Mouse (Mus musculus) neural tube, embryonic 13.5 days (tissue): ENCODE data around the gene Wdr75. TPM values are rescaled to one million over a fixed set of nuclear protein-coding genes. Genes with fewer than 3 reads are reported as not detected.
A peak's percentile ranks its signal among the peaks of the same experiment; 100 is the strongest.

Experiments
- ATAC-seq: fragments of 200-750 bp; cut with Nextera tagmentation; 2 replicates; pipeline ENCODE4 v1.8.0; 2017; ENCODE audit warnings: low read depth, mild to moderate bottlenecking, moderate TSS enrichment, moderate library complexity
- H3K27ac ChIP-seq: fragments of 300-500 bp; sonication (generic); replicated peaks from 2 replicates; pipeline ENCODE4 v1.5.1; 2015; ENCODE audit warnings: moderate library complexity, mild to moderate bottlenecking, inconsistent platforms
- H3K27me3 ChIP-seq: fragments of 300-500 bp; sonication (generic); 2 replicates; pipeline ENCODE4 v1.6.1; 2015; ENCODE audit warnings: mild to moderate bottlenecking, inconsistent platforms
- H3K36me3 ChIP-seq: fragments of 300-500 bp; sonication (generic); 2 replicates; pipeline ENCODE4 v1.6.1; 2015; ENCODE audit warnings: mild to moderate bottlenecking, inconsistent platforms
- H3K4me1 ChIP-seq: fragments of 300-500 bp; sonication (generic); replicated peaks from 2 replicates; pipeline ENCODE4 v1.6.1; 2015; ENCODE audit warnings: inconsistent platforms
- H3K4me2 ChIP-seq: fragments of 300-500 bp; sonication (generic); 2 replicates; pipeline ENCODE4 v1.6.1; 2015; ENCODE audit warnings: inconsistent platforms, mild to moderate bottlenecking, moderate library complexity
- H3K4me3 ChIP-seq: fragments of 300-500 bp; sonication (generic); 2 replicates; pipeline ENCODE4 v1.5.1; 2015; ENCODE audit warnings: mild to moderate bottlenecking, inconsistent platforms
- H3K9ac ChIP-seq: fragments of 300-500 bp; sonication (generic); 2 replicates; pipeline ENCODE4 v1.6.1; 2015; ENCODE audit warnings: moderate library complexity, mild to moderate bottlenecking, inconsistent platforms
- H3K9me3 ChIP-seq: fragments of 300-500 bp; sonication (generic); 2 replicates; pipeline ENCODE4 v1.6.1; 2016; ENCODE audit warnings: inconsistent platforms
- WGBS: fragments of 180-500 bp; shearing (Covaris S2); methylation state at CpG from one replicate; pipeline ENCODE4 v1.1.7; 2015; 5-methylcytosine and 5-hydroxymethylcytosine counted together
- polyA plus RNA-seq: library from polyadenylated mRNA; unstranded; fragments of >200 nt; fragmentation: Nextera tagmentation; extraction: Ambion mirVana; gene quantifications from 2 replicates; pipeline ENCODE4 v1.2.1, GENCODE M21; 2015

Gene Wdr75
- 54.2 and 63.2 TPM in 2 replicates for polyA plus RNA-seq

GRCm38 (mm10) chr1:45794969-45795908 lies at the start of gene Wdr75:
Gene Wdr75 (plus strand): TSS chr1:45795166.
- Histone ChIP-seq H3K36me3 (peaks cover 15% of the 10 kb centered on the region; the same call in 1 of the 2 replicates), H3K4me3 (peak within 1 kb of the TSS; percentile 88), H3K4me1 (peaks cover 16% of the 10 kb centered on the region), H3K4me2 (peak within 1 kb of the TSS; percentile 88), H3K9ac (peak within 1 kb of the TSS; percentile 84), H3K27ac (peak within 1 kb of the TSS; percentile 94), H3K9me3 (no peaks in the 10 kb centered on the region), H3K27me3 (no peaks in the 10 kb centered on the region)
- peak; percentile 100 for ATAC-seq
- under 1% methylated on average over 70 of the region's 70 CpGs for WGBS

- Histone ChIP-seq H3K4me2 (no peak overlapping the region), H3K9ac (no peak overlapping the region), H3K27me3 (no peaks in the 10 kb centered on the region), H3K4me1 (no peaks in the 10 kb centered on the region), H3K4me3 (no peak overlapping the region), H3K9me3 (no peaks in the 10 kb centered on the region), H3K36me3 (no peaks in the 10 kb centered on the region), H3K27ac (no peak overlapping the region)
- ATAC-seq, result no peak
Observed at GRCm38 (mm10) chr1:45755902-45756301, 39.1 kb upstream of the Wdr75 start.

- no peak for ATAC-seq
- no peak overlapping the region for H3K27ac ChIP-seq
- no peak overlapping the region for H3K4me2 ChIP-seq
- no peaks in the 10 kb centered on the region for H3K36me3 ChIP-seq
- no peak overlapping the region for H3K9ac ChIP-seq
- no peaks in the 10 kb centered on the region for H3K4me1 ChIP-seq
- no peak overlapping the region for H3K4me3 ChIP-seq
- H3K27me3 ChIP-seq, result no peaks in the 10 kb centered on the region
- H3K9me3 ChIP-seq, result no peaks in the 10 kb centered on the region
Observed at GRCm38 (mm10) chr1:45756707-45757106, 38.3 kb upstream of the Wdr75 start.

- Histone ChIP-seq H3K4me3 (no peak overlapping the region), H3K4me1 (no peaks in the 10 kb centered on the region), H3K9me3 (no peaks in the 10 kb centered on the region), H3K4me2 (no peak overlapping the region), H3K36me3 (no peaks in the 10 kb centered on the region), H3K27ac (no peak overlapping the region), H3K27me3 (no peaks in the 10 kb centered on the region), H3K9ac (no peak overlapping the region)
- 73% methylated on average over 1 of the region's 1 CpGs for WGBS
- ATAC-seq, result no peak
Observed at GRCm38 (mm10) chr1:45758011-45758410, 37.0 kb upstream of the Wdr75 start.

DNA sequence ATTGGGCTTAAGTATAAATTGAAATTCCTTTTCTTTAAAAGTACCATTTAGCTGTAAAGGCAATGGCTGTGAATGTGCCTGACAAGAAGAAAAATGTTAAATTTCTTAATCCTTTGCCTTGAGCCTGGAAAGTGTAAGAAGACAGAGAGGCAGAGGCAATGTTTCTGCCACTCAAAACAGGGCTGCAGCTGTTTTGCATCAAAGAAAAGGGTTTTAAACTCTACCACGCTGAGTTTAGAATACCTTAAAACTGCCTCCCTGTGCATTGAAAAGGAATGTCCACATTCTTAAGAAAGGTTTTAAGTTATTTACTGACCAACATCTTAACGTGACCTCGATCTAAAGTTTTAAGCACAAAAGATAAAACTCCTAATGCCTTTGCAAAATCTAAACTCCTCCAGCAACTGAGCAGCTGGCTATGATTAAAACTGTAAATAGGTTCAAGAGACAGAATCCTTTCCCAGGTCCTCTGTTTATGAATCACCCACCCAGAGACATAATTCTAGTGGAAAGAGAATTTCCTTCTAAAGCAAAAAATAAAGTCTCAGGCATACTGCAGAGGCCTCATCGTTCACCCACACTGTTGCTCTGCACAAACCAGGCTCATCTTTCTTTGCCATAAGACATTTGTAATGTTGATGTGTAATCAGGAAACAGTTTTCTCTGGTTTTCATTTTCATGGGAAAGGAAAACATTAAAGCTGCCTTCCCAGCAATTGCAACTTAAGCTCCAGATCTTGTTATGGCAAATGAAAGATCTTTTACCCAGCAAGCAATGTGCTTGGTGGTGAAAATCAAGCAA lies 34.1 kb upstream of the Wdr75 start:
- Histone ChIP-seq H3K36me3 (no peaks in the 10 kb centered on the region), H3K4me1 (no peaks in the 10 kb centered on the region), H3K9me3 (no peaks in the 10 kb centered on the region), H3K27me3 (no peaks in the 10 kb centered on the region), H3K27ac (no peak overlapping the region), H3K4me2 (no peak overlapping the region), H3K4me3 (no peak overlapping the region), H3K9ac (no peak overlapping the region)
- ATAC-seq, result no peak
- WGBS, result 60% methylated on average over 4 of the region's 4 CpGs

GRCm38 (mm10) chr1:45761468-45761795 lies 33.5 kb upstream of the Wdr75 start:
- Histone ChIP-seq H3K27me3 (no peaks in the 10 kb centered on the region), H3K9ac (no peak overlapping the region), H3K4me3 (no peak overlapping the region), H3K27ac (no peak overlapping the region), H3K4me1 (no peaks in the 10 kb centered on the region), H3K9me3 (no peaks in the 10 kb centered on the region), H3K36me3 (no peaks in the 10 kb centered on the region), H3K4me2 (no peak overlapping the region)
- ATAC-seq, result no peak
- 79% methylated on average over 1 of the region's 1 CpGs for WGBS

DNA sequence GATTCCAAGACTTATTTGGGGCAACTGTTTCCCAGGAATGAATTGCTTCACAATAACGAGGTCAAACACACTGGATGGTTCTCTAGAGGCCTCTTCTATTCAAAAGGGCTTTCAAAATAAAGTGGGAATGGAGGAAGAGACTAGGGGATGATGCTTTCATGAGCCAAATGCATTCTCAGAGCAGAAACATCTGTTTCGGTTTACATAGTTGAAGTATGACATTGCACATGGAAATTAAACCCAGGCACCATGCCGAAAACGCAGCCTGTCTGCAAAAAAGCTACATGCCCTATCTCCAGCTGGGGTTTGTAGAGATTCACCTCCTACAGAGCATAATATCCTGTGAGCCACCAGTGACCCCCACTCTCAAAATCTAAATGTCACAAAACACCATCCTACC lies 29.3 kb upstream of the Wdr75 start:
- Histone ChIP-seq H3K9me3 (no peaks in the 10 kb centered on the region), H3K27ac (no peak overlapping the region), H3K4me2 (no peak overlapping the region), H3K4me1 (no peaks in the 10 kb centered on the region), H3K36me3 (no peaks in the 10 kb centered on the region), H3K4me3 (no peak overlapping the region), H3K9ac (no peak overlapping the region), H3K27me3 (no peaks in the 10 kb centered on the region)
- ATAC-seq, result no peak
- WGBS, result 60% methylated on average over 4 of the region's 4 CpGs

DNA sequence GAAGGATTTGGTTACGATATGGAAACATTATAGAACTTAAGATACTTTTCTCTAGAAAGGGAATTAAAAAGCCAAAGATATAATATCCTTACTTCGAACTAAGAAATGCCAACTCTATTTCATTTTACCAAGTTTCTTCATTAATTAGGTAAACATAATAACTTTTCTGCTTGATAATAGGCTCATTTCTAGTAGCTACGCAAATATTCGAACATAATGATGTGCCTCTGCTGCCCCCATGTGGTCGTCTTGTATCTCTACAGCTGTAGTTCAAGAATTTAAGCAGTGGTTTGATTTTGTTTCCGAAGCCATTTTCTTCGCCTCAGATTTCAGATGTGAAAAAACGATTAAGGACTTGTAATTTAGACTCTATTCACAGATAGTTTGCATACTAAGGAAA lies 28.8 kb upstream of the Wdr75 start:
- Histone ChIP-seq H3K9me3 (no peaks in the 10 kb centered on the region), H3K4me1 (no peaks in the 10 kb centered on the region), H3K27me3 (no peaks in the 10 kb centered on the region), H3K4me2 (no peak overlapping the region), H3K36me3 (no peaks in the 10 kb centered on the region), H3K4me3 (no peak overlapping the region), H3K27ac (no peak overlapping the region), H3K9ac (no peak overlapping the region)
- WGBS, result 27% methylated on average over 8 of the region's 8 CpGs
- ATAC-seq, result no peak

DNA sequence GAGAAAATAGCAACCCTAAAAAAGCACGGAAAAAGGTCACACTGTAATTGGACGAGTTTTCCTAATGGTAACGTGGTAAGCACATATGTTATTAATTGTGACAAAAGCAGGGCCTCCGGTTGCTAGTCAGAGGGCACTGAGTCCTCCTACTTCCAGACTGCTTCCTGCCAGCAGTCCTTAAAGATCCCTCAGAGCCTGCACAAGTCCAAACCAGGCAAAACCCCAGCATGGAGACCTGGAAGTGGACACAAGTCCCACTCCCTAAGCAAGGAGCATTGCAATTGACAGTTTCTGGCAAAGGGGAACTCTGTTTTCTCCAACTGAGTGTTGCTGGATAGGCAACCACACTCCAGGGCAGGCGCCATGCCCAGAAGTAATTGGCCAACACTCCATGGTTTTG lies 27.4 kb upstream of the Wdr75 start:
- WGBS, result 73% methylated on average over 5 of the region's 5 CpGs
- Histone ChIP-seq H3K36me3 (no peaks in the 10 kb centered on the region), H3K4me2 (no peak overlapping the region), H3K9me3 (no peaks in the 10 kb centered on the region), H3K4me3 (no peak overlapping the region), H3K9ac (no peak overlapping the region), H3K27me3 (no peaks in the 10 kb centered on the region), H3K27ac (no peak overlapping the region), H3K4me1 (no peaks in the 10 kb centered on the region)
- no peak for ATAC-seq

GRCm38 (mm10) chr1:45769321-45769720 lies 25.6 kb upstream of the Wdr75 start:
- Histone ChIP-seq H3K9ac (no peak overlapping the region), H3K4me2 (no peak overlapping the region), H3K4me3 (no peak overlapping the region), H3K4me1 (no peaks in the 10 kb centered on the region), H3K36me3 (no peaks in the 10 kb centered on the region), H3K27ac (no peak overlapping the region), H3K9me3 (no peaks in the 10 kb centered on the region), H3K27me3 (no peaks in the 10 kb centered on the region)
- WGBS, result 94% methylated on average over 13 of the region's 13 CpGs
- no peak for ATAC-seq

- 96% methylated on average over 2 of the region's 2 CpGs for WGBS
Observed at GRCm38 (mm10) chr1:45770051-45770450, 24.9 kb upstream of the Wdr75 start.

DNA sequence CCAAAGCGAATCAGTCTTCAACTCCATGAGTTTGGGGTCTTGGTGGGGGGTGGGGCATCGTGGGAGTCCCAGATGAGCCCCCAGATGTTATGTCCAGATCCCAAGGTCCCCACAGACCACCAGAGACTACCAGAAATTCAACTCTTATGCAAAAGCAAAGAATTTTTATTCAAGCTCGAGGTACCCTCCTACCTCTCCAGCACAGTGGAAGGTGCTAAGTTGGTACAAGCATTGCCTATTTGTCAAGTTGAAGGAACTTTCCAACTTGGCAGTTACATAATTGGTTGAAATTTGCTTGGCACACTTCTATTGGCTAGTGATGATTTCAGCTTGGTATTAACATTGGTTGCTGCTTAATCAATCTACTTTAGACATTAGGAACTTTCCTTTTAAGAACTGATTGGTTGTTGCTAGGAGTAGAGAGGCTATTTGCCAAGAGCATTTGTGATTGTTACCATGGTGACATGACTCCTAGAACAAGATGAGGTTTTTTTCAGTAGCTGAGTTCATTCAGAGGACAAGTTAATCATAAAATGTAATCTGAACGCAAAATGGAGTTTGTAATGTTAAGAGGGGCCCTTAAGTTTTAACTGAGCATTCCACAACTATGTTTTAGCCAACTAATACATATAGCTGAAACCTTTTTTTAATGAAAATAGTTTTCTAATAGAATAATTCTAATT lies 14.2 kb upstream of the Wdr75 start:
- 65% methylated on average over 4 of the region's 4 CpGs for WGBS
- Histone ChIP-seq H3K4me1 (no peaks in the 10 kb centered on the region), H3K4me3 (no peak overlapping the region), H3K27me3 (no peaks in the 10 kb centered on the region), H3K9ac (no peak overlapping the region), H3K9me3 (no peaks in the 10 kb centered on the region), H3K36me3 (no peaks in the 10 kb centered on the region), H3K4me2 (no peak overlapping the region), H3K27ac (no peak overlapping the region)
- ATAC-seq, result no peak; the same call in 1 of the 2 replicates

More at GRCm38 (mm10) chr1:45770051-45770450, 24.9 kb upstream of the Wdr75 start:
- Histone ChIP-seq H3K27ac (no peak overlapping the region), H3K4me1 (no peaks in the 10 kb centered on the region), H3K36me3 (no peaks in the 10 kb centered on the region), H3K27me3 (no peaks in the 10 kb centered on the region), H3K9ac (no peak overlapping the region), H3K4me2 (no peak overlapping the region), H3K9me3 (no peaks in the 10 kb centered on the region), H3K4me3 (no peak overlapping the region)
- ATAC-seq, result no peak
